Mouse (Mus musculus) left cerebral cortex, adult 6 months (tissue): Measurements from ENCODE around the gene Hinfp. TPM values are rescaled to one million over a fixed set of nuclear protein-coding genes. Genes with fewer than 3 reads are reported as not detected.

Experiments used
- long read RNA-seq, 2 experiments: library from polyadenylated mRNA; unstranded; transcript quantifications; one replicate each; pipeline ENCODE4 v2.0.0; 2019 to 2020
- polyA plus RNA-seq: library from polyadenylated mRNA; unstranded; fragments of <200 nt; fragmentation: Nextera tagmentation; gene quantifications from 2 replicates; pipeline ENCODE4 v1.2.3, GENCODE M21; 2021

Hinfp gene
- polyA plus RNA-seq = 3.3 and 4.6 TPM in 2 replicates
- long read RNA-seq, experiment 1, full-length matches to known transcripts = 16 of 34 reads
- long read RNA-seq, experiment 1, partial matches to known transcripts = 6 of 34 reads
- long read RNA-seq, experiment 1, other reads (novel, unspliced or antisense) = 12 of 34 reads
- long read RNA-seq, experiment 2, full-length matches to known transcripts = 1 of 6 reads
- long read RNA-seq, experiment 2, partial matches to known transcripts = 1 of 6 reads
- long read RNA-seq, experiment 2, other reads (novel, unspliced or antisense) = 4 of 6 reads

GRCm38 (mm10) chr9:44305466-44306079 lies at the start of gene Hinfp:
Hinfp (minus strand) TSS chr9:44305671.

GRCm38 (mm10) chr9:44343781-44344421 lies 38.4 kb upstream of the Hinfp start, which contains the start of gene Hmbs:
Hmbs (minus strand) TSS chr9:44344228.

GRCm38 (mm10) chr9:44334396-44335330 lies 29.2 kb upstream of the Hinfp start, which contains the start of gene H2afx:
H2afx (plus strand) TSS chr9:44334694.

GRCm38 (mm10) chr9:44325768-44326370 lies 20.4 kb upstream of the Hinfp start, which contains the start of gene Dpagt1:
Dpagt1 (plus strand) TSS chr9:44326019.

GRCm38 (mm10) chr9:44319887-44320798 lies 14.7 kb upstream of the Hinfp start, which contains the start of gene C2cd2l:
C2cd2l (minus strand) TSS chr9:44320285.

GRCm38 (mm10) chr9:44288076-44288958 lies 17.2 kb downstream of the Hinfp start, which contains the start of gene Abcg4:
Abcg4 (minus strand) TSS chr9:44288615.

GRCm38 (mm10) chr9:44268432-44268831 lies 37.0 kb downstream of the Hinfp start, which contains the start of gene Nlrx1:
Nlrx1 (minus strand) TSS chr9:44268599.

GRCm38 (mm10) chr9:44251314-44251713 lies 54.2 kb downstream of the Hinfp start, which contains the start of gene Pdzd3:
Pdzd3 (minus strand) TSS chr9:44251471.

Other genes starting within 250 kb of the Hinfp start
- 119 and 125 TPM in 2 replicates for gene Usp2, start 238.7 kb downstream of the Hinfp start, polyA plus RNA-seq
- gene Mfrp, start 203.9 kb downstream of the Hinfp start, polyA plus RNA-seq = 0.04 and 0.09 TPM in 2 replicates
- gene C1qtnf5, start 198.4 kb downstream of the Hinfp start, polyA plus RNA-seq = 25.1 and 31.8 TPM in 2 replicates
- gene Gm49380, start 192.2 kb downstream of the Hinfp start, polyA plus RNA-seq = 0.18 and 0.23 TPM in 2 replicates
- gene Rnf26, start 192.2 kb downstream of the Hinfp start, polyA plus RNA-seq = 9.9 and 25.8 TPM in 2 replicates
- 3.0 and 4.2 TPM in 2 replicates for gene Mcam, start 171.2 kb downstream of the Hinfp start, polyA plus RNA-seq
- gene Cbl, start 71.6 kb downstream of the Hinfp start, polyA plus RNA-seq = 8.2 and 8.3 TPM in 2 replicates
- 5.5 and 6.3 TPM in 2 replicates for gene Ccdc153, start 65.0 kb downstream of the Hinfp start, polyA plus RNA-seq
- 0.29 and 0.55 TPM in 2 replicates for gene Pdzd3, start 54.2 kb downstream of the Hinfp start, polyA plus RNA-seq
- 3.7 and 6.2 TPM in 2 replicates for gene Nlrx1, start 37.1 kb downstream of the Hinfp start, polyA plus RNA-seq
- 16.5 and 27.8 TPM in 2 replicates for gene Abcg4, start 17.1 kb downstream of the Hinfp start, polyA plus RNA-seq
- gene C2cd2l, start 14.6 kb upstream of the Hinfp start, polyA plus RNA-seq = 18.2 and 67.4 TPM in 2 replicates
- 8.7 and 14.8 TPM in 2 replicates for gene Dpagt1, start 20.3 kb upstream of the Hinfp start, polyA plus RNA-seq
- gene H2afx, start 29.0 kb upstream of the Hinfp start, polyA plus RNA-seq = 41.4 and 74.1 TPM in 2 replicates
- 26.9 and 35.2 TPM in 2 replicates for gene Hmbs, start 38.6 kb upstream of the Hinfp start, polyA plus RNA-seq
- gene Vps11, start 56.0 kb upstream of the Hinfp start, polyA plus RNA-seq = 40.5 and 45.1 TPM in 2 replicates
- gene Hyou1, start 73.8 kb upstream of the Hinfp start, polyA plus RNA-seq = 15.2 and 19.6 TPM in 2 replicates
- 21.9 and 23.6 TPM in 2 replicates for gene Slc37a4, start 91.2 kb upstream of the Hinfp start, polyA plus RNA-seq
- 1,852 and 1,982 TPM in 2 replicates for gene Rps25, start 101.5 kb upstream of the Hinfp start, polyA plus RNA-seq
- 159 and 195 TPM in 2 replicates for gene Trappc4, start 101.9 kb upstream of the Hinfp start, polyA plus RNA-seq
- gene Ccdc84, start 112.9 kb upstream of the Hinfp start, polyA plus RNA-seq = 5.6 and 7.5 TPM in 2 replicates
- not detected in 2 replicates for gene Foxr1, start 135.5 kb upstream of the Hinfp start, polyA plus RNA-seq
- not detected in 2 replicates for gene Upk2, start 149.3 kb upstream of the Hinfp start, polyA plus RNA-seq
- gene Bcl9l, start 177.2 kb upstream of the Hinfp start, polyA plus RNA-seq = 3.7 and 5.7 TPM in 2 replicates